Mouse (Mus musculus): ENCODE measurements at regions not wholly inside any gene's neighbourhood (a gene's known extent, or its start where the extent isn't known, plus 50 kb on each side); places are given as distances from the start of the nearest gene placed in this dataset.

DNA sequence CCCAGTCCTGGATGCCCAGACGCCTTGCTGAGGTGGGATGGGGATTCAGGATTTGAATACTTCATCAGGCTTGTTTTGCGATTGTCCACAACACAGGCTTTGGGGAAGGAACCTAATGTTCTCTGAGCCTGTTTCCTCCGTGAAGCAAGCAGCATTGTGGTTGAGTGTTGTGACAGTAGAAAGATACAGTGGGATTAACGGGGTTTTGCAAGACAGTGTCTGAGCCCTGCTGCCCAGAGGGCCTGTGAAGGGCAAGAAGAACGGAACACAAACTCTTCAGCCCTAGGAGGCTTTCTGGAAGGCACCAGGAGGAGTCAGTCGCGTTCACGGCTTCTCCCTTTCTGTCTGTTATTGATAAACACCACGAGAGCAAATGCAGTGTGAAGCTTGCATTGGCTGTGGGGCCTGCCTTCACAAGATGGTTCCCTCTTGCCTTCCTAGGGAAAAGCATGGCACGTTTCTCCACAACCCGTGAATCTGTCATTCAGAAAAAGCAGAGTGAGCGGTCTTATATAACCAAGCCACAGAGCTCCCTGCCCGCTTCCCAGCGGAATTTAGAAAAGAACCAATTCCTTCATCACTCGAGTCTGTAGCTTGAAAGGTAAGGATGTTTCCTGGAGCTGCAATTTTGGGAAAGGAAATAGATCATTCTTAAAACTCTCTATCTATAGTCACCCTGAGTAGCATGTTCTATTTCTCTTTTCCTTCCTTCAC lies 273.4 kb downstream of the Etnk1 start:
- TF ChIP-seq CTCF (conservative IDR thresholded peaks at IDR 0.05; ENCODE audit: low read length), result no peak
- TF ChIP-seq NANOG (IDR thresholded peaks at IDR 0.05; ENCODE audit: borderline replicate concordance, low read length), result no peak
